Mouse (Mus musculus): ENCODE measurements at regions not wholly inside any gene's neighbourhood (a gene's known extent, or its start where the extent isn't known, plus 50 kb on each side); places are given as distances from the start of the nearest gene placed in this dataset.

- Histone ChIP-seq H3K27ac (ENCODE audit: low read depth, low read length) (peak overlapping the region; percentile 27; the same call in 1 of the 2 replicates), H3K4me3 (ENCODE audit: low read length) (no peak overlapping the region), H3K9ac (ENCODE audit: low read depth, low read length) (no peak overlapping the region), H3K4me1 (ENCODE audit: control insufficient read depth, insufficient read depth, low read length) (no peaks in the 10 kb centered on the region), H3K4me2 (replicated peaks; ENCODE audit: low read depth, low read length) (no peak overlapping the region), H3K9me3 (ENCODE audit: control insufficient read depth, low read length) (peaks cover 4% of the 10 kb centered on the region; the same call in 1 of the 2 replicates), H3K36me3 (ENCODE audit: control insufficient read depth, insufficient read depth, low read length) (no peaks in the 10 kb centered on the region), H3K27me3 (ENCODE audit: control insufficient read depth, insufficient read depth, low read length) (no peaks in the 10 kb centered on the region)
- 35% methylated on average over 11 of the region's 11 CpGs for WGBS
- peak; percentile 76; the same call in 1 of the 2 replicates for ATAC-seq (ENCODE audit: low FRiP score, low TSS enrichment)
These were observed 83.3 kb upstream of the Spdye4c start for GRCm38 (mm10) chr2:128507591-128508243.

- Histone ChIP-seq H3K4me2 (replicated peaks; ENCODE audit: low read depth, low read length) (no peak overlapping the region), H3K9me3 (ENCODE audit: control insufficient read depth, low read length) (peaks cover 4% of the 10 kb centered on the region; the same call in 1 of the 2 replicates), H3K4me1 (ENCODE audit: control insufficient read depth, insufficient read depth, low read length) (no peaks in the 10 kb centered on the region), H3K27me3 (ENCODE audit: control insufficient read depth, insufficient read depth, low read length) (no peaks in the 10 kb centered on the region), H3K27ac (ENCODE audit: low read depth, low read length) (no peak overlapping the region), H3K9ac (ENCODE audit: low read depth, low read length) (no peak overlapping the region), H3K36me3 (ENCODE audit: control insufficient read depth, insufficient read depth, low read length) (no peaks in the 10 kb centered on the region), H3K4me3 (ENCODE audit: low read length) (no peak overlapping the region)
- 82% methylated on average over 2 of the region's 2 CpGs for WGBS
- ATAC-seq (ENCODE audit: low FRiP score, low TSS enrichment): no peak
These were observed 82.8 kb upstream of the Spdye4c start for GRCm38 (mm10) chr2:128508244-128508605.

- WGBS: 63% methylated on average over 6 of the region's 6 CpGs
- H3K9me3 ChIP-seq (ENCODE audit: control insufficient read depth, low read length): no peaks in the 10 kb centered on the region
- H3K4me3 ChIP-seq (ENCODE audit: low read length): no peak overlapping the region
- no peak overlapping the region for H3K4me2 ChIP-seq (replicated peaks; ENCODE audit: low read depth, low read length)
- H3K4me1 ChIP-seq (ENCODE audit: control insufficient read depth, insufficient read depth, low read length): 0 out of 2 replicates have a peak, but pooled peaks cover 4% of the 10 kb centered on the region
- H3K27me3 ChIP-seq (ENCODE audit: control insufficient read depth, insufficient read depth, low read length): no peaks in the 10 kb centered on the region
- no peaks in the 10 kb centered on the region for H3K36me3 ChIP-seq (ENCODE audit: control insufficient read depth, insufficient read depth, low read length)
- H3K27ac ChIP-seq (ENCODE audit: low read depth, low read length): no peak overlapping the region
- no peak overlapping the region for H3K9ac ChIP-seq (ENCODE audit: low read depth, low read length)
- ATAC-seq (ENCODE audit: low FRiP score, low TSS enrichment): no peak
These were observed 79.7 kb upstream of the Spdye4c start for GRCm38 (mm10) chr2:128511291-128511690.

- H3K27ac ChIP-seq (ENCODE audit: low read depth, low read length): no peak overlapping the region
- no peaks in the 10 kb centered on the region for H3K9me3 ChIP-seq (ENCODE audit: control insufficient read depth, low read length)
- H3K4me3 ChIP-seq (ENCODE audit: low read length): no peak overlapping the region
- no peaks in the 10 kb centered on the region for H3K36me3 ChIP-seq (ENCODE audit: control insufficient read depth, insufficient read depth, low read length)
- ATAC-seq (ENCODE audit: low FRiP score, low TSS enrichment): no peak
- H3K27me3 ChIP-seq (ENCODE audit: control insufficient read depth, insufficient read depth, low read length): no peaks in the 10 kb centered on the region
- 25% methylated on average over 6 of the region's 6 CpGs for WGBS
- H3K9ac ChIP-seq (ENCODE audit: low read depth, low read length): no peak overlapping the region
- no peak overlapping the region for H3K4me2 ChIP-seq (replicated peaks; ENCODE audit: low read depth, low read length)
- H3K4me1 ChIP-seq (ENCODE audit: control insufficient read depth, insufficient read depth, low read length): 0 out of 2 replicates have a peak, but pooled peaks cover 4% of the 10 kb centered on the region
These were observed 78.2 kb upstream of the Spdye4c start for GRCm38 (mm10) chr2:128512852-128513251.

- H3K4me2 ChIP-seq (replicated peaks; ENCODE audit: low read depth, low read length): no peak overlapping the region
- ATAC-seq (ENCODE audit: low FRiP score, low TSS enrichment): peak; percentile 45; the same call in 1 of the 2 replicates
- no peak overlapping the region for H3K4me3 ChIP-seq (ENCODE audit: low read length)
- WGBS: 58% methylated on average over 17 of the region's 17 CpGs
- H3K9me3 ChIP-seq (ENCODE audit: control insufficient read depth, low read length): no peaks in the 10 kb centered on the region
- H3K27ac ChIP-seq (ENCODE audit: low read depth, low read length): peak overlapping the region; percentile 15
- H3K9ac ChIP-seq (ENCODE audit: low read depth, low read length): no peak overlapping the region
- no peaks in the 10 kb centered on the region for H3K27me3 ChIP-seq (ENCODE audit: control insufficient read depth, insufficient read depth, low read length)
- 0 out of 2 replicates have a peak, but pooled peaks cover 4% of the 10 kb centered on the region for H3K4me1 ChIP-seq (ENCODE audit: control insufficient read depth, insufficient read depth, low read length)
- no peaks in the 10 kb centered on the region for H3K36me3 ChIP-seq (ENCODE audit: control insufficient read depth, insufficient read depth, low read length)
These were observed 76.3 kb upstream of the Spdye4c start for GRCm38 (mm10) chr2:128514463-128515290.

- Histone ChIP-seq H3K4me2 (replicated peaks; ENCODE audit: low read depth, low read length) (no peak overlapping the region), H3K27me3 (ENCODE audit: control insufficient read depth, insufficient read depth, low read length) (no peaks in the 10 kb centered on the region), H3K9ac (ENCODE audit: low read depth, low read length) (no peak overlapping the region), H3K36me3 (ENCODE audit: control insufficient read depth, insufficient read depth, low read length) (no peaks in the 10 kb centered on the region), H3K27ac (ENCODE audit: low read depth, low read length) (no peak overlapping the region), H3K9me3 (ENCODE audit: control insufficient read depth, low read length) (no peaks in the 10 kb centered on the region), H3K4me3 (ENCODE audit: low read length) (no peak overlapping the region), H3K4me1 (ENCODE audit: control insufficient read depth, insufficient read depth, low read length) (0 out of 2 replicates have a peak, but pooled peaks cover 4% of the 10 kb centered on the region)
- 43% methylated on average over 5 of the region's 5 CpGs for WGBS
- no peak for ATAC-seq (ENCODE audit: low FRiP score, low TSS enrichment)
These were observed 75.3 kb upstream of the Spdye4c start for GRCm38 (mm10) chr2:128515701-128516100.

- no peak overlapping the region for H3K27ac ChIP-seq (ENCODE audit: low read depth, low read length)
- H3K36me3 ChIP-seq (ENCODE audit: control insufficient read depth, insufficient read depth, low read length): no peaks in the 10 kb centered on the region
- ATAC-seq (ENCODE audit: low FRiP score, low TSS enrichment): no peak
- WGBS: 75% methylated on average over 9 of the region's 9 CpGs
- H3K9ac ChIP-seq (ENCODE audit: low read depth, low read length): no peak overlapping the region
- no peaks in the 10 kb centered on the region for H3K27me3 ChIP-seq (ENCODE audit: control insufficient read depth, insufficient read depth, low read length)
- H3K4me1 ChIP-seq (ENCODE audit: control insufficient read depth, insufficient read depth, low read length): peaks cover 5% of the 10 kb centered on the region; the same call in 1 of the 2 replicates
- H3K4me3 ChIP-seq (ENCODE audit: low read length): no peak overlapping the region
- H3K4me2 ChIP-seq (replicated peaks; ENCODE audit: low read depth, low read length): no peak overlapping the region
- H3K9me3 ChIP-seq (ENCODE audit: control insufficient read depth, low read length): no peaks in the 10 kb centered on the region
These were observed 74.3 kb upstream of the Spdye4c start for GRCm38 (mm10) chr2:128516694-128517093.

- Histone ChIP-seq H3K9ac (ENCODE audit: low read depth, low read length) (no peak overlapping the region), H3K27me3 (ENCODE audit: control insufficient read depth, insufficient read depth, low read length) (no peaks in the 10 kb centered on the region), H3K4me2 (replicated peaks; ENCODE audit: low read depth, low read length) (no peak overlapping the region), H3K4me1 (ENCODE audit: control insufficient read depth, insufficient read depth, low read length) (peaks cover 9% of the 10 kb centered on the region; the same call in 1 of the 2 replicates), H3K4me3 (ENCODE audit: low read length) (no peak overlapping the region), H3K9me3 (ENCODE audit: control insufficient read depth, low read length) (no peaks in the 10 kb centered on the region), H3K27ac (ENCODE audit: low read depth, low read length) (no peak overlapping the region), H3K36me3 (ENCODE audit: control insufficient read depth, insufficient read depth, low read length) (no peaks in the 10 kb centered on the region)
- no peak for ATAC-seq (ENCODE audit: low FRiP score, low TSS enrichment)
- WGBS: 94% methylated on average over 3 of the region's 3 CpGs
These were observed 72.9 kb upstream of the Spdye4c start for GRCm38 (mm10) chr2:128518142-128518541.

Data from kidney, embryonic 14.5 days (tissue).